Mouse (Mus musculus): ENCODE measurements at regions not wholly inside any gene's neighbourhood (a gene's known extent, or its start where the extent isn't known, plus 50 kb on each side); places are given as distances from the start of the nearest gene placed in this dataset.

DNA sequence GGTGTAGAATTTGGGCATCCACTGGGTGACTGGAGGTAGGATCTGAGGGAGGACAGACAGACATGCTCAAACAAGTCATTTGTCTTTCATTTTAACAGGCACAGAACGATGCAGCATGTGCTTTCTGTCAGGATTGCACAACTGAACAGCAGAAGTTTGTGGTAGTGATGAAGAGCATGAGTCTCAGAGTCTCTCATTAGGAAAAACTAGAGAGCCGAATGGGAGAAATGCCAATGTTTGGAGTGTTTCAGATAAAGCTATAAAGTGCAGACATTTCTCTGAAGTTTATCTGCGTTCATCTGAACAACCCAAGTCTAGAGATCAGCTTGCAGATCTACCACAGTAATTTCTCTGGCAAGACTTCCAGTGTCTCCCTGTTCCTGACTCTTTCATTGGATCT, 684.0 kb upstream of the 4930412O13Rik start:
- Histone ChIP-seq H3K4me3 (replicated peaks) (no peak overlapping the region), H3K36me3 (no peaks in the 10 kb centered on the region), H3K9ac (no peak overlapping the region), H3K9me3 (no peaks in the 10 kb centered on the region), H3K27ac (no peak overlapping the region), H3K4me2 (replicated peaks) (no peak overlapping the region), H3K27me3 (replicated peaks) (no peaks in the 10 kb centered on the region), H3K4me1 (replicated peaks) (no peaks in the 10 kb centered on the region)
- ATAC-seq = no peak
- 31% methylated on average over 3 of the region's 3 CpGs for WGBS

DNA sequence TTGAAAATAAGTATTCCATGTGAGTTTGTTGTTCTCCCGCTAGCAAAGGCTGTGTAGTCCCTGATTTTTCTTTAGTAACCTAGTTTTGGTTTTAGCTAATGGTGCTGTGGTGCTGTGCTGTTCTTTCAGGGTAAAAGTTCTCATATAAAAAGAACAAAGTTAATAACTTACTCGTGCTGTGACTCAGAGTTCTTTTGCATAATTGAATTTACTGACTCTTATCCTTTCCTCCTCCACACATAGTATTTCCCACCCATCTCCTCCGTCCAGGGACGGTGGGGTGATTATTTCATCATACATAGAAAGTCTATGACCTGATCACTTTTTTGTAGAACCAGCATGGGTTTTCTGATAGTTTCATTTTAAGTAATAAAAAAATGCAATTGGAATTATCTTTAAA, 673.1 kb upstream of the 4930412O13Rik start:
- ATAC-seq = no peak
- no peaks in the 10 kb centered on the region for H3K36me3 ChIP-seq

More for the DNA sequence above, 673.1 kb upstream of the 4930412O13Rik start:
- H3K4me2 ChIP-seq (replicated peaks) = no peak overlapping the region
- H3K4me1 ChIP-seq (replicated peaks) = no peaks in the 10 kb centered on the region
- no peak overlapping the region for H3K27ac ChIP-seq
- no peak overlapping the region for H3K4me3 ChIP-seq (replicated peaks)
- H3K9me3 ChIP-seq = no peaks in the 10 kb centered on the region
- H3K9ac ChIP-seq = no peak overlapping the region
- 76% methylated on average over 4 of the region's 4 CpGs for whole genome bisulfite sequencing
- H3K27me3 ChIP-seq (replicated peaks) = no peaks in the 10 kb centered on the region

All from intestine, embryonic 15.5 days (tissue).